Mouse (Mus musculus): ENCODE measurements around the gene Pxmp4. TPM values are rescaled to one million over a fixed set of nuclear protein-coding genes. Genes with fewer than 3 reads are reported as not detected.
A peak's percentile ranks its signal among the peaks of the same experiment; 100 is the strongest.

The Pxmp4 gene
- polyA plus RNA-seq, 1 experiment, result 8.5 TPM

DNA sequence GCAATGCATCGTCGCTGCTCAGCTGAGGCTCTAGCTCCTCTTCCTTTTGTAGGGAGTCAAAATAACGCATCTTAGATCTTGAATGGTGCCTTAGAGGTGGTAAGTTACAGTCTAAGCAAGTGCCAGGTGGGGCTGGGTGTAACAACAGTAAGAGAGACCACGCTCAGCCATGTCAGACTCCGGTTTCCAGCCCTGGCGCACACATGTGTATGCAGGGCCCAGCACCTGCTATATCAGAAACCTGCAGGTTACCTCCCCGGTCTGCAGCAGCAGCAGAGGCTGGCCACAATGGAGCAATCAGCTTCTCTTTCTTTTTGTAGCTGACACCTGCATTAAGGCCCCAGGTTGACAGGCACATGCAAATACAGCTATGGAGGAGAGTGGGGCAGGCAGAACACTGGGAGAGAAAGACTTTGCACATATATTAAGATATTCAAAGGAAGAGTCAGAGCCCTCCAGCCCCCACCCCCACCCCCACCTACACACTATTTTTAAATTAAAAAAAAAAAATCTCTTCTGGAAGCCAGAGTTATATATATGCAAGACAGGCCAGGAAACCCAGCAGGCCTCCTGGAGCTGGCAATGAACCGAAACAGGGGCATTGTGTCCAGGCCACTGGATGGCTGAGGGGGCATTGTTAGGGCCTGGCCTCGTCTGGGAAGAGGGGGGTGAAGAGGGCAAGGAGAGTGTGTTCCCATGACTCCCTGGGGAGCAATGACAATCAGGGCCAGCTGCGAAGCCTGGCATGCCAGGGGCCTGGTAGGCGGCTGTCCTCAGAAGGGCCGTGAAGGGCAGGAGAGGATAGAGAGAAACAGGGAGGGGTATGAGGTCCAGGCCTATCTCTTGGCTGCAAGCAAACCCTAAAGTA is 26.4 kb downstream of the Pxmp4 start:
- Histone ChIP-seq H3K36me3 (replicated peaks; ENCODE audit: low read length) (no peaks in the 10 kb centered on the region), H3K4me3 (replicated peaks) (no peak overlapping the region), H3K4me1 (peaks cover 32% of the 10 kb centered on the region), H3K9me3 (peaks cover 5% of the 10 kb centered on the region; the same call in 1 of the 2 replicates), H3K27me3 (replicated peaks) (no peaks in the 10 kb centered on the region)
- TF ChIP-seq FLI1 (IDR thresholded peaks at IDR 0.05; ENCODE audit: low read length) (no peak), GATA1 (IDR thresholded peaks at IDR 0.05; ENCODE audit: borderline replicate concordance, low read length) (no peak)

DNA sequence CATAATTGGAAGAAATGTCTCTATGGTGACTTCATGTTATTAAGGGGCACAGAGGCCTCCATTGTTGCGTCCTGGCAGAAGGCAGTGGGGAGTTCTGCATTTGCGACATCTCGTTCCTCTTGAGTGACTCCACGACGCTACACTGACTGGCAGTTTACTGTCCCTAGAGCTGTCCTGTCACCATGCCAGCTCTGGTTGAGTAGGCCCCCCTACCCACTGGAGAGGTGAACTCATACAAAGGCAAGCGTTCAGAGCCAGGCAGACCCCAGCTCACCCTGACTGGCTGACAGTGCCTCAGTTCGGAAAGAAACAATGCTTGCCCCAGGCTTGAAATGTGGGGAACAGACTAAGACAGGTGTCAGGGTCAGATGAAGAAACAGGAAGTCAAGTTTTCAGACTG is 29.2 kb downstream of the Pxmp4 start:
- TF ChIP-seq GATA1 (IDR thresholded peaks at IDR 0.05; ENCODE audit: borderline replicate concordance, low read length), result no peak
- no peak for TF ChIP-seq FLI1 (IDR thresholded peaks at IDR 0.05; ENCODE audit: low read length)
- Histone ChIP-seq H3K4me3 (replicated peaks) (no peak overlapping the region), H3K4me1 (peaks cover 53% of the 10 kb centered on the region), H3K36me3 (replicated peaks; ENCODE audit: low read length) (no peaks in the 10 kb centered on the region), H3K9me3 (no peaks in the 10 kb centered on the region), H3K27me3 (replicated peaks) (no peaks in the 10 kb centered on the region)

DNA sequence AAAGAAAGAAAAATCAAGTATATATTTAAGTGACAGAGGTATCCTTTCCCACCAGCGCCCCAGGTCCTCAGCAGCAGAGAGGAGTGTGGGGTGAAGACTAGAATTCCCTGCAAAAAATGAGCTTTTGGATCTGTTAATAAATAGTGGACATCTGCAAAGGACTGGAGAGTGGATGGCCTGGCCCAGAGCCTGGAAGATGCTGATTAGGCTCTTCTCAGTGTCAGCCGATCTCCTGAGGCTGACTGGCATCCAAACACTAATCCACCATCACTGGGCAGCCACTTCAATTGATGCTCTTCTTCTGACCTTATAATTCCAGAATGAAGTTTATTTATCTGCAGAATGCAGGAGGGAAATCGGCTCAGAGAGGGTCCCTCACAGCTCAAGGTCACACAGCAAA is 30.5 kb downstream of the Pxmp4 start:
- Histone ChIP-seq H3K4me3 (replicated peaks) (no peak overlapping the region), H3K4me1 (peaks cover 65% of the 10 kb centered on the region)
- TF ChIP-seq GATA1 (IDR thresholded peaks at IDR 0.05; ENCODE audit: borderline replicate concordance, low read length) (no peak), FLI1 (IDR thresholded peaks at IDR 0.05; ENCODE audit: low read length) (no peak)

DNA sequence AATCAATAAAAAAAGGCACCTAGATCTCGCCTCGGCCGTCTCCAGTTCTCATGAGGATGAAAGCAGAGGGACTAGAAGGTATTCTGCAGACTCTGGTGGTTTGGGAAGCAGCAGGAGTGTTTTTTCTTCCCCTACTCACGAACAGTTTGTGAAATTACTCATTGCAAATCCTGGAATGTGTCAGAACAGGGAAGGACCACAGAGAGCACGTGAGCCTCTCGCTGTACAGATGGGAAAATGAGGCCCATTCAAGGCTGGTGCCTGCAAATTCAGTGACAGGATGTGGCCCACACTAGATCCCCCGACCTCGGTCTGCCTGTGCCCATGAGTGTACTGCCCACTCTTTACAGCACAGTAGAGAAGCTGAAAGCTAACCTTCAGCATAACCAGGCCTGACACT is 31.5 kb downstream of the Pxmp4 start:
- no peaks in the 10 kb centered on the region for H3K9me3 ChIP-seq
- no peaks in the 10 kb centered on the region for H3K27me3 ChIP-seq (replicated peaks)
- peaks cover 66% of the 10 kb centered on the region for H3K4me1 ChIP-seq
- no peaks in the 10 kb centered on the region for H3K36me3 ChIP-seq (replicated peaks; ENCODE audit: low read length)
- TF ChIP-seq GATA1 (IDR thresholded peaks at IDR 0.05; ENCODE audit: borderline replicate concordance, low read length) (no peak), FLI1 (IDR thresholded peaks at IDR 0.05; ENCODE audit: low read length) (no peak)
- H3K4me3 ChIP-seq (replicated peaks), result no peak overlapping the region

More for the DNA sequence above, 30.5 kb downstream of the Pxmp4 start:
- H3K27me3 ChIP-seq (replicated peaks), result no peaks in the 10 kb centered on the region
- H3K36me3 ChIP-seq (replicated peaks; ENCODE audit: low read length), result no peaks in the 10 kb centered on the region
- H3K9me3 ChIP-seq, result no peaks in the 10 kb centered on the region

DNA sequence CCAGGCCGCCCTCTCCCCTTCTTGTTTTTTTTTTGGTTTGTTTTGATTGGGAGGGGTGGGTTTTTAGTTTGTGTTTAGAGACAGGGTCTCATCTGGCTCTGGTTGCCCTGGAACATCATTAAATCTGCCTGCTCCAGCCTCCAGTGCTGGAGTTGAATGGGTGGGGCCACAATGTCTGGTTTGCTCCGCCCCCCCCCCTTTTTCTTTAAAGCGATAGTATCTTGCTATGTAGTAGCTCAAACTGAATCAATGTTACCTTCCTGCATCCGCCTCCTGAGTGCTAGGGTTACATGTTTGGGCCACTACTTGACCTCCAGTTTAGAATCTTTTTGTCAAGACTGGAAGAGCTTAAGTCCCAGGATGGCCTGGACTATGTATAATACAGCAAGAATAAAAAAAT is 32.2 kb downstream of the Pxmp4 start:
- Histone ChIP-seq H3K36me3 (replicated peaks; ENCODE audit: low read length) (no peaks in the 10 kb centered on the region), H3K27me3 (replicated peaks) (no peaks in the 10 kb centered on the region), H3K4me3 (replicated peaks) (peak overlapping the region; percentile 95), H3K4me1 (peaks cover 66% of the 10 kb centered on the region), H3K9me3 (no peaks in the 10 kb centered on the region)
- TF ChIP-seq GATA1 (IDR thresholded peaks at IDR 0.05; ENCODE audit: borderline replicate concordance, low read length) (no peak), FLI1 (IDR thresholded peaks at IDR 0.05; ENCODE audit: low read length) (no peak)

DNA sequence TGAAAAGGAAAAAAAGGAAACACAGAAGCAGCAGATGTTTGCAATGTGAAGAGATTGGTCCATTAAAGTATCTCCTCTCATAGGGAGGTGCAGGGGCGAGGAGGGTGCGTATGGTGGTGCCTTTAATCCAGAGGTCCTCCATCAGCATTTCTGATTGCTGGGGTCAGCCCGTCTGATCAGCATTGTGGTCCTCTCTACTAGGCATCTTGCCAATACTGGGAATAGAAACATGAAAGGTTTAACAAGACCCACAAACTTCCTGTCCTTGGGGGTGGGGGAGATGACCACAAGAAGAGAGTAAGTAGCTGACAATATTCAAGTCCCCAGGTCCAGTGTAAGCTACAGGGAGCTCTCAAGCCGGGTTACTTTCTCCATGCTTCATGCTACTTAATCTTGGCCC is 32.8 kb downstream of the Pxmp4 start:
- Histone ChIP-seq H3K27me3 (replicated peaks) (no peaks in the 10 kb centered on the region), H3K9me3 (no peaks in the 10 kb centered on the region), H3K4me1 (peaks cover 70% of the 10 kb centered on the region), H3K4me3 (replicated peaks) (peak overlapping the region; percentile 95), H3K36me3 (replicated peaks; ENCODE audit: low read length) (peaks cover 4% of the 10 kb centered on the region)
- TF ChIP-seq GATA1 (IDR thresholded peaks at IDR 0.05; ENCODE audit: borderline replicate concordance, low read length) (no peak), FLI1 (IDR thresholded peaks at IDR 0.05; ENCODE audit: low read length) (no peak)

DNA sequence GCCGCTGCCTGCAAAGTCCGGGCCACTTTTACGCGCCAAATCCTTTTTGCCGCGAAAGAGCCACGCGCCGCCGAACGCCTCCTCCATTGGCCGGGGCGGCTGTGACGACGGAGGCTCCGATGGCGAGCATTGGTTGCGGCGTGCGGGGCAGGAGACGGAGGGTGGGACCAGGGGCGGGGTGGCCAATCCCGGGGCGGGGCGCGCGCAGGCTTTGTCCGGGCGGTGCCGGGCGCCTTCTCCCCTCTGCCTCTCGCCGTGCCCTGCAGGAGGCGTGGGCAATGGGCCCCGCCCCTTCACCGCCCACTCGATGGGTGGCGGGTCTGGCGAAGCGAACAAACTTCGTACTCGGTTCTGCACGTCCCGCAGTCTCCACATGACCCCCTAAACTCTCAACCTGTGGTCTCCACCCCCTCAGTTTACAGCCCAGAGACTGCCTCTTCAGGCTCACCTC is 33.6 kb downstream of the Pxmp4 start, which contains the start of gene E2f1:
Gene E2f1, minus strand, starts transcription at position 57 of the 451 bp plus-strand sequence.
- TF ChIP-seq GATA1 (IDR thresholded peaks at IDR 0.05; ENCODE audit: borderline replicate concordance, low read length), result no peak
- TF ChIP-seq FLI1 (IDR thresholded peaks at IDR 0.05; ENCODE audit: low read length), result no peak

DNA sequence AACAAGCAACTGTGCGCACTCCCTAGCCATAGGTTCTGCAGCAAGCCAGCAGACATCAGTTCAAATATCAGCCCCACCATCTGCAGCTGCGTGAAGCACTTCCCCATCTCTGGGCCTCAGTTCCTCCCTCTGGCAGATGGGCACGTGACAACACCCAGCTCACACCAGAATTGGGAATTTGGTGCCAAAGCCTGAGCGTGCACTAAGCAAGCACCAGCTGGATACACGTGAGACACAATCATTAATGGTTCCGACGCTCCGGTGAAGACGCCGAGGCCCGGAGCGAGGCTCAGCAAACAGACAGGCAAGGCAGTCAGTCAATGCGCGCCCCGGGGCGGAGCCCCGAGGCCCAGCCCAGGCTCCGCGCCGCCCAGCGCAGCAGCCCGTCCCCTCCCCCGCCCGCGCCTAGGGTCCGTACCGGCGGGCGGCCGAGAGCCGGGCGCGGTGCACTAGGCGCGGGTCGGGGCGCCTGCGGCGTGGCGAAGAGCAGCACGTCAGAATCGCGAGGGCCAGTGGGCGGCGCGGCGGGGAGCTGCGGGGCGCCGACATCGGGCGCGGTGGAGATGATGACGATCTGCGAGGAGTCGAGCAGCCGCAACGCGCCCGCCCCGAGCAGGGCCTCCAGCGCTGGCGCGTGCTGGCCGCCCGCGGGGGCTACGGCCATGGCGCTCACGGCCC is 34.3 kb downstream of the Pxmp4 start:
- Histone ChIP-seq H3K4me3 (replicated peaks) (peak overlapping the region; percentile 95), H3K27me3 (replicated peaks) (no peaks in the 10 kb centered on the region), H3K4me1 (peaks cover 81% of the 10 kb centered on the region), H3K36me3 (replicated peaks; ENCODE audit: low read length) (peaks cover 18% of the 10 kb centered on the region), H3K9me3 (no peaks in the 10 kb centered on the region)
- TF ChIP-seq GATA1 (IDR thresholded peaks at IDR 0.05; ENCODE audit: borderline replicate concordance, low read length), result no peak
- TF ChIP-seq FLI1 (IDR thresholded peaks at IDR 0.05; ENCODE audit: low read length), result no peak

More for the DNA sequence above, 33.6 kb downstream of the Pxmp4 start, which contains the start of gene E2f1:
- peaks cover 12% of the 10 kb centered on the region for H3K36me3 ChIP-seq (replicated peaks; ENCODE audit: low read length)
- peak within 1 kb of the TSS; percentile 95 for H3K4me3 ChIP-seq (replicated peaks)
- no peaks in the 10 kb centered on the region for H3K9me3 ChIP-seq
- peaks cover 78% of the 10 kb centered on the region for H3K4me1 ChIP-seq
- no peaks in the 10 kb centered on the region for H3K27me3 ChIP-seq (replicated peaks)

DNA sequence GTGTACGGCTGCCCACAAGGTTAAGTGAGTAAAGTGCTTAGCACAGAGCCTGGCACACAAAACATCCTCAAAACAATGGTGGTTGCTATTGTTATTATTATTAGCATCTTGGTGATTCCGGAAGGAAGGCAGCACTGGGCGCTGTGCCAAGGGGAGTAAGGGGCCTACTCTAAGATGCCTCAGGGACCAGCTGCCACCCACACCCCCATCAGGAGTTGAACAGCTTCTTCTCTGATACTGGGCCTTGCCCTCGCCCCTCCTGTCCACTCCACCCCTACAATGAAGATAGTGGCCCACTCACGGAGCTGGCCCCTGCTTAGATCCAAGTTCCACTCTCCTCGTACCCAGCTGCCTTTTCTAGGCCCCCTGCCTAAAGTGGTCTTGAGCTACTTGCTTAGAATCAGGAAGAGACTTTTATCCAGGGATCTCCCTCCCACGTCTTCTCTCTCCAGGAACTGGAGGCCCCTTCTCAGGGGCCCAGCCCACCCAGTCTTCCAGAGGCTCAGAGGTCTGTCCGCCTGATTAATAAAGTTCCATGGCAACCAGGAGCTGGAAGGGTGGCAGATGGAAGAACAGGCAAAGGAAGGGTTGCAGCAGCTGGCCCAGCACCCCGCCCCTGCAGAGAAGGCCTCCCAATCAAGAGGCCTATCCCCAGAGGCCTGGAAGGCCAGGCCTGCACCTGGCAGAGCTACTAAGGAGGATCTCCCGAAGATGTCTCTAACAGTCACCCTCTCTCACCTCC is 35.0 kb downstream of the Pxmp4 start:
- TF ChIP-seq FLI1 (IDR thresholded peaks at IDR 0.05; ENCODE audit: low read length), result no peak
- no peak for TF ChIP-seq GATA1 (IDR thresholded peaks at IDR 0.05; ENCODE audit: borderline replicate concordance, low read length)
- Histone ChIP-seq H3K4me1 (peaks cover 85% of the 10 kb centered on the region), H3K9me3 (no peaks in the 10 kb centered on the region), H3K36me3 (replicated peaks; ENCODE audit: low read length) (peaks cover 25% of the 10 kb centered on the region), H3K4me3 (replicated peaks) (peak overlapping the region; percentile 95), H3K27me3 (replicated peaks) (no peaks in the 10 kb centered on the region)

All from megakaryocyte, embryonic 14.5 days (primary cell).